Mouse (Mus musculus) B cell, adult 2 months (primary cell): ENCODE measurements around the gene Tbc1d22a.
A peak's percentile ranks its signal among the peaks of the same experiment; 100 is the strongest.
"Not testable (repeated sequence)": the region's sequence is repeated elsewhere in the genome, so short reads cannot be mapped to it uniquely, and the experiment has no call there.

ENCODE experiments used
- DNase-seq, 2 experiments: peaks; one replicate each; pipeline ENCODE4 v3.0.0; 2022

The Tbc1d22a gene

DNA sequence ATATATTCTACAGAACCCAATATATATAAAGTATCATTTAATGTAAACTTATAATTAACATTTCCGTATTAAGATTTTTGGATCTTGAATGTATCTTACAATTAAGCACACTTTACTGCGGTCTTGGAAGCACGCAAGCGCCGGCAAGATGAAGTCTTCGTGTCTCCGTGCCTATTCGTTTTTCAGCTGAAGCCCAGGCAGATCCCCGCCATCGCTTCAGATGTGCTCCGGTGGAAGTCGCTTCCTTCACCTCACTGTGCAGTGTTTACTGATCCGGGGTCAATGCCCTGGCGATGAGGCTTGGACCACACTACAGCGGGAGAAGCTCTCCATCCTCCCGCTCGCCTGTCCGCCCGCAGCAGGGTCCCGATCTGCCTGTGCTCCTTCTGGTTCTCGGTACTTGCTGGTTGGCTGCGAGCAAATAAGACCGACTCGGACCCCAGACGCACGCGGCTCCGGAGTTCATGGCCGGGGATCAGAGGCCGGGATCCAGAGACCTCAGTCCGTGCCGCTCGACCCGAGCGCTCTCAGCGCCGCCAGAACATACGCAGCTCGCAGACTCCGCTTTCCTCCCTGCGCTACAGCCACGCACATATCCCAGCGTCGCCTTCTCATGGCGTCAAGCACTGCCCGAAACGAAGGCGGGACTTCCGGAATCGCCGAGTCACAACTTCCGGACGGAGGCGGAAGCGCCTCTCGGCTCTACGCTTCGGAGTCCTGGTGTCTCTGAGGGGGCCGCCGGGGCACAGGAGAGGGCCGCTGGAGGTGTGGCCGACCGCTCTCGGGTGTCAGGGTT, at the start of gene Tbc1d22a:
Gene Tbc1d22a (plus strand): TSS at position 707 of the 796 bp plus-strand sequence.
- peak; percentile 93 to 95 for DNase-seq

DNA sequence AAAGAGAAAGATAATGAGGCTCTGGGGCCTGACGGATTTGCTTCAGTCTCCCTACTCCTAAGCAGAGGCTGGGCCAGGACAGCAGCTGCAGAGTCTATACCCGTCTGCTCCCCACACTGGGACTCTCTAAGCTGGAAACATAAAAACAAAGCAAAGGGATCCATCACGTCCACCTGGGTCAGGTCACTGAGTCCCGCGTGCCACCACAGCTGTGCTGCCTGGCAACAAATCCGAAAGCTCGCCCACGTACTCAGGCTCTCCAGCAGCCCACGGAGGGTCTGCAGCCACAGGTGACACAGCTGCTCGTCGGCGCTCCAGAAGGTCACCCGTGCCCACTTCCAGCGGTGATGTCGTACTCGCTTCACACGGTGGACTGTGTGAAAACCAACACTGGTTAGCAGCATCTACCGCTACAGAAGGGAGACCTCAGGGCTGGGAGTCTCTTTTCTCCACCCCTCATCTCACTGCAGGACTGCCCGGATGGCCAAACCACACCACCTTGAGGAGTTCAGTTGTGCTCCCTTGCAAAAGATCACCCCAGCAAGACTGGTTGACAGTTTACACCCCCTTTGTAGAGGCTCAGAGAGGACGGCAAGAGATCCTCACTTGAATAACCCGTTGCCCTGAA, 49.4 kb upstream of the Tbc1d22a start:
- no peak for DNase-seq

DNA sequence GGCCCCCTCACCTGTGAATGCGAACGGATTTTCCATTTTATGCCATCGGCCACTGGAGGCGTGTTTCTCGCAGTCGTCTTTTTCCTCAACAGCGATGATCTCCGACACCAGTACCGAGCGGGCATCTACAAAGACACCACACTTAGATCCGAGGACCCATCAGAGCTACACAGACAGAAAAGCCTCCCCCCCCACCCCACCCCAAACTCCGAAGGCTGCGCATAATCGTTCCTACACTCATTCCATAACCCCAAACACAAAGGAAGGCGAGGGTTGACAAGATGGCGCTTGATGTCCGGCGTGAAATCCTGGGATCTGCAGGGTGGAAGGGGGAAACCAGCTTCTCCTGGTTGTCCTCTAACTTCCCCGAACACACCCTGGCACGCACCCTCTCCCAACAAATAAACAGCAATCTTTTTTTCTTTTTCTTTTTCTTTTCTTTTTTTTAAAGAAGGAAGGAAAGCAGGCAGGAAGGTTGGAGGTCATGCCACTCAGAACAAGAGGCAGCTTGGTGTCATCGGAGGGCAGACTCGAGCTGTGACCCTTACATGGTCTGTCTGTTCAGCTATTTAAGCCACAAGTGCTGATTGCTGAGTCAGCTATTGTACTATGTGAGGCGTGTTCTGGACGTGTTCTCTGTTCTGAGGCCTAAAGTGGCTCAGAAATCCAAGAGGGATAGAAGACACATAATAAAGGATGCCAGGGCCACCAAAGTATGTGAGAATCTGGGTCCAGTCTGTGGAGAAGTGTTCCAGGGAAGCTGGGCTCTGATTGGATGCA, 48.3 kb upstream of the Tbc1d22a start:
- no peak for DNase-seq

DNA sequence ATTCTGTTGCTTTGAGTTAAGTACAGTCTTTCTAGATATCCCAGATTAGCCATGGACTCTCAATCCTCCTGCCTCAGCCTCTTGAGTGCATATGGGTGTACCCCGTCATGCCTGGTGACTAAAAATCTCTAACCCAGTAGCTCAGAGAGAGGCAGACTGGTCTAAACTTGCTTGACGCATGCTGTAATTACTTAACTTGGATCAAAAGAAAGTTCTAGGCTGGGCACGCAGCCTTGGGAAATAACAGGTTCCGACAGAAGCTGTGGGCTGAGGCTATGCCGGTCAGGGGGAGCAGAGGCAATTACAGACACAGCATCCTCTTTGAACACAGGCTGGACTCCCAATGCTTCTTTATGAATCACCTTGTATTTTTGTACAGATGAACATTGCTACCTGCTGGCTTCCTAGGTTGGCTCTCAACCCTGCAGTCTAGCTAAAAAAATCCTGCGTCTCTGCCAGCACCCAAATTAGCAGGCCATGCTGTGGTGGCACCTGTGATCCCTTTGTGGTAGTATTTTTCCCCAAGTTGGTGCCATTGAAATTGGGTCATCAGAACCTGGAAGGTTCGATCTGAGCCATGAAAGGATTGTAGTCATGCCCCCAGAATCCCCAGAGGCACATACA, 47.1 kb upstream of the Tbc1d22a start:
- DNase-seq = no peak

DNA sequence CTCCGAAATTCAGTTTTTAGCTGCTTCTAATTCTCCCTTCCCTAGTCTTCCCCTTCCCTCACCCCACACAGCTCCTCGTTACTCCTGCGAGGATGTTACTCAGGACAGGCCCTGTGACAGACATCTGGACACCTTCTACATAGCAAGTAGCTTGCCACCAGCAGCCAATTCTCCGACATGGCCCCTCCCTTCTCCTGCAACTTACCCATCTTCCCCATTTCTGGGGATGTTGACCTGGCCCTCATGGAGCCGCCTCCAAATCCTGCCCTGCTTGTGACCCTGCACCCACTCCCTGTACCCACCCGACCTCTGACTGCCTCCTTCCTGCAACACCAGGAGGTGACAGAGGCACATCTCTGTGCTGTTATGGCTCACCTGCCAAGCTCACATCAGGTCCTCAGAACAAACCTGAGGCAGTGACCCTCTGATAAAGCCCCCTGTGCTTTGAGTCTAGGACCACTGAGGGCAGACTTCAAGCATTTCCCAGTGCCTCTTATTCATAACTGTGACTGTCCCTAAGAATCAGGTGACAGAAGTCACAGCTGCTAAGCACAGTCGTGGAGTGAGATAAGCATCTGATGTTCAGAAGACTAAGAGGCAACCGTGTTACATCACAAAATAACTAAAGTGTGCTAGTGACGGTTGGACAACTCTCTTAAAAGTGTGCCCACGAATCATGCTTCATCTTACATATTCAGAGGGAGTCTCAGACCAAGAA, 46.3 kb upstream of the Tbc1d22a start:
- DNase-seq = peak in 1 of 2 experiments; percentile 30

DNA sequence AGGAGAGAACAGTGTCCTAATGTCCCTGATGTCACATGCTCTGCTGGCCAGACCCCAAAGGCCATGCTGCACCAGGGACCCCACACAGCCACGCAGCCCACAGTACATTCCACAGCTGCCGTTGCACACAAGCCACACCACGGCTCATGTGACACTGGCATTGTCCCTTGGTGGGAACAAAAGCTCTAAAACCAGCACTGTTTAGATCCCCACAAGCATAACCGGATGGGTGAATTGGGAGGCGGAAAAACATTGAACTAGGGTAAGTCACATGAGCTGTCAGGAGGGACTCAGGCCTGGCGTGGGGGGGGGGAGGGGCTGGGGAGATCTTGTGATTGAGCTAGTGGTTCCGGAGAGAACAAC, 45.8 kb upstream of the Tbc1d22a start:
- peak; percentile 27 to 33 for DNase-seq

DNA sequence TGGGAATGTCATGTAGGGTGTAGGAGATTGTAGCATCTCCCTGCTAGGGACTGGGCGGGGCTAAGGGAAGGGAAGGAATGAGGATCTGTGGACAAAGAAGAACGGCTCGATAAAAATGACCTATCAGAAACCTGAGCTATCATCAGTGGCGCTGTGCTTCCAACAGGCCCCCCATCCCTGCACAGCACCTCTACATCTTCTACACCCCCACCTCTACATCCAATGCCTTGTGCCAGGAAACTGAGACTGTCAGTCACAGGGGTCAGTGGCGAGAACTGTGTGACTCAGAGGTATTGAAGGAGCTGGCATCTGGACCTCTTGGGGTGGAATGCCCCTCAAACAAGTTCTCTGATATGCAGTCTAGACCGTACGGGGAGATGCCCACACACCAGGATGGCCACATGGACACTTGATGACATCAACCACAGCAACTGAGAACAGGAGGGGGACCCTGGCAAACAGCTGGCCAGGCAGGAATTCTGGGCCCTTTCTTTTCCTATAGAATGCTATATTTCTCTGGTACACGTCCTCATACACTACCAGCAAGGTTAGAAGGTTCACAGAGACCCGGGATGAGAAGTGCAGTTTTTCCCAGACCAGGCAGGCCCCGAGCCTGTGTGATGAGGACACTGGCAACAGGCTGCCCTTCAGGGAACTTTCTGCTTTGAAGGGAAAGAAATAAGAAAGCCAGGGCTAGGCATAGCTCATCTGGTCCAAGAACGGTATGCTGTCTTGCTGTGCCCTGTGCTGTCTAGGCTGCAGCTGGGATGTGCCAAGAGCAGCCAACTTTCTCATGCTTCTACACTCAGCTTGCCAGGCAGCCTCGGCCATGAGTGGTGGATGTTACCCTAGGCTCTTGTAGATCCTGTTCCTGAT, 45.1 kb upstream of the Tbc1d22a start:
- DNase-seq = no peak

DNA sequence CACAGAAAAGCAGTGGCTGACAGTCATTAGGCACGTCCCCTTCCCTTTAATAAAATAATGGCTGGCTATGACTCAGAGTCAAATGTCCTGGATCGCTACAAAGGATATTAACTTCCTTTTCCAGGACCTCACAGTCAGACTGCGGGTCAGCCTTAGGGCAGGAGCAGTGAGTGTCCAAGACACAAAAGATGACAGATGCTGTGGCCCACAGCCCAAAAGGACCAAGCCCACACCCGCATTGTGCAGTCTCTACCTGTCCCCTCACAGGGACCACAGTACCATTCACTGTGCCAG, 44.5 kb upstream of the Tbc1d22a start:
- DNase-seq = no peak

DNA sequence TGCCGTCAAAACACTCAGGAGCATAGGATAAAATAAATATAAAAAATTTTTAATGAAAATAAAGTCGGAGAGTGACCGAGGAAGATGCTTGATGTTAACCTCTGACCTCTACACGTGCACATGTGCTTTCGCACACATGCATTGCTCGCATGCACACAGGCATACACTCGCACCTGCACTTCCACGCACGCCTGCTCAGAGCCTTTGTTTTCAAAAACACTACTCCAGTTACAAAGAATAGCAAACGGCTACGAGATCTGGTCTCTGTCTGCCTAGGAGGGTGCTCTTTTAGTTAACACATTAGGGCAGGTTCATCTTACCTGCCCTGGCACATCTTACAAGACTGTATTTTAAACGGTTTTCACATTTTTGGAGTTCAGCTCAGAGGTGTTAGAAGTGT, 42.9 kb upstream of the Tbc1d22a start:
- no peak for DNase-seq

DNA sequence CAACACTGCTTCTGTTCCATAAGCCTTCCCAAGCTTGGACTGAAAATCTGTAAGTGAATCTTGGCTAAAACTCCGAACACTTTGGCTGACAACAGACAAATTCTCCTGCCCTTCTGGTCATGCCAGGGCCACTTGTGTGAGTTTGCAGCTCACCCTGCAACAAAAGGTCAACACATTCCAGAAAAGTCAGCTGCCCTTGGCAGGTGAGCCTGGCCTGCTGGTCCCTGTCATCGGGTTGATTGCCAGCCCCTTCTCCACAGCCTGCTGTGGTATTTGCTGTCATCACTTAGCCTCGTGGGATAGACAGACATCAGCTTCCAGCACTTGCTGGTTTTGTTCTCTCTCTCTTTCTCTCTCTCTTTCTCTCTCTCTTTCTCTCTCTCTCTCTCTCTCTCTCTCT, 42.1 kb upstream of the Tbc1d22a start:
- DNase-seq = peak in 1 of 2 experiments; percentile 31

DNA sequence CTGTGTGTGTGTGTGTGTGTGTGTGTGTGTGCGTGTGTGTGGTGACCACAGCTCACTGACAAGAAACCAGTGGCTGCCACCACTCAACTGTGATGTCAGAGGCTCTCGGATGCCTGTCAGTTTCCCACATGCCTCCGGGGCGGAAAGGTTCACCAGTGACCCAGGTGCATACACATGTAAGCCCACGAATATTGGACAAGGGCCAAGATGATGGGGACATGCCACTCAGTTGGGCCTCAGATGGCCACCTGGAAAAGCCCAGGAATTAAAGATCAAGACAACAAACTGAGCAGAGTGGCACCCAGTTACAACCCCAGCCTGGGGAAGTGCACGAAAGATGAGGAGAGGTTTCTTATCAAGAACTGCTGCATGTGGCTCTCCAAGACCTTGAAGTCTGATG, 41.7 kb upstream of the Tbc1d22a start:
- DNase-seq = peak; percentile 60 to 63

DNA sequence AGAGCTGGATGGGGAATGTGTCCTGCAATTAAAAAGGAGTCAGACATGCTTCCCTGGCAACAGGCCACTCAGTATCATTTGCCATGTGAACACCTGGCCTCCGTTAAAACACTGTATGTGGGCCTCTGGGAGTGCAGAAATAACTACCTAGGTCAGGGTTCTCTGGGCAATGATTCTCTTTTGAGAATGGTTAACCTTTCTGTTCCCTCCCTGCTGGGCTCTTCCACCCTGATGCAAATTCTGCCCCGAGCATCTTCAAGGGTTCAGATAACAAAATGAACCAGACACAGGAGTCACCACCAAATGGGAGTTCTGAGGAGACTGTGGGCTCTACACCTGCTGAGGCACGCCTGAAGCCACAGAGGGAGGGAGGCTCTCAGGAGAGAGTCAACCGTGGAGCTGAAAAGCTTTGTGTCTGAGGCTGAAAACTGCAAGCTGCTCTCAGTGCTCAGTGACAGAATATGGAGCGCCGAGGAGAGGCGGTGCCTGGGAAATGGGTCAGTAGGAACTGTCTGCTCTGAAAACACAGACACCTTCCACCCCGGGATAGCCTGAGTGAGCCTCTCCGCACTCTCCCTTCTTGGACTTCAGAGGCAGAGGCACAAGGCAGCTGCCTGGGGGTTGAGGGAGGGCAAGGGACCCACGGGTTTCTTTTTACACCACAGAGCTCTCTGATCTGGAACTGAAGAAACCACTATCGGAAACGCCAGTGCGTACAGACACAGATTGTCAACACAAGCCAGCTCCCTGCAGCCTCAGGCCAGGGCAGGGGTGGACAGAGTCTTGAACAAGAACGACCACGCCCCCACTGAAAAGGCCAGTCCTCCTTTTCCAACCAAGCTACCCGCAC, 40.9 kb upstream of the Tbc1d22a start:
- DNase-seq = peak; percentile 82

DNA sequence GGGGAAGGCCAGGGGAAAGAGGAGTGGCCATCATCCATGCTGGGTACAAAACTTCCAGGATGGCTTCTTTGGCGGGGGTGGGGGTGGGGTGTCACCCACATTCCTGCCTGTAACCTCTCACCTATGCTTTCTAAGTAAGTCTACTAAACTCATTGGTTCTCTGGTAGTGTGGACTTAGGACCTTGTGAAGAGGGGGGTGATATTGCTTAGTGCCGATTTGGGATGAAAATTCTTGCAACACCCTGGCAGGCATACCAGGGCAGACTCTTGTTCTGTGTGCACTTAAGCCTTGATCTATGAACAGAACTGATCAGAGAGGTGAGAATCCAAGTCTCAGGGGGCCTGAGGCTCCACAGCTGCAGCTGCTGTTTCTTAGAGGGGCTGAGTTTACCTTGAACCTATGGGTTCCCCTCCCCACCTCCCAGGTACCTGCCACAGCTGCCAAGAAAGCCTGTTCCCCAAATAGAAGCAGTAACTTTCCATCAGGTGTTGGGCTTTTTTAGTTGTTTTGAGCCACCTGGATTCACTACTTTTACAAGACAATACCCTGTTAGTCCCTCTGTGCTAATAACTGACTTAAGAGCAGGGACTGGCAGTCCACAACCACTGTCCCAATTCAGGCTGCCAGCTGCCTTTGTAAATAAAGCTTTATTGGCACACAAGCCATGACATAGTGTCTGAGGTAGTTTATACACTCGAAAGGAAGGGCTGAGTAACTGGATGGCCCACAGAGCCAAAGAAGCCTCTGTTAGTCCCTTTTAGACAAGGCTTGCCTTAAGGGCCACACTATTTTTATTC, 38.8 kb upstream of the Tbc1d22a start:
- DNase-seq = peak in 1 of 2 experiments; percentile 20

DNA sequence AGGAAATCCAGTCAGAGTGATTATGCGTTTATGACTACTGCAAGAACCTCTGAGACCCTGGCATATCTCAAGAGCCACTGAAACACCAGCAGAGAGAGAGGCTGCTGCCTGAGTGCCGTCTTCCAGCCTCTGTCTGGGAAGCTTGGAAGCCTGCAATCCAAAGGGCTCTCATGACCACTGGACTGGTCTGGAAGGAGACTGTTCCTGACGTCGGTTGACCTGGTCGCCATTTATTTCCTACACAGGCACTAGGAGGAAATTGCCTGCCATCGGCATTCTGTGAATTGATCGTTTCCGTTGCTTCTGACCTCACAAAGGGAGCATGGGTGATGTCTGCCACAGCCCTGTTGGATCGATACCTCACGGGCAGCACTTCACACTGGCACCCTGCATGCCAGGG, 38.1 kb upstream of the Tbc1d22a start:
- DNase-seq = no peak

DNA sequence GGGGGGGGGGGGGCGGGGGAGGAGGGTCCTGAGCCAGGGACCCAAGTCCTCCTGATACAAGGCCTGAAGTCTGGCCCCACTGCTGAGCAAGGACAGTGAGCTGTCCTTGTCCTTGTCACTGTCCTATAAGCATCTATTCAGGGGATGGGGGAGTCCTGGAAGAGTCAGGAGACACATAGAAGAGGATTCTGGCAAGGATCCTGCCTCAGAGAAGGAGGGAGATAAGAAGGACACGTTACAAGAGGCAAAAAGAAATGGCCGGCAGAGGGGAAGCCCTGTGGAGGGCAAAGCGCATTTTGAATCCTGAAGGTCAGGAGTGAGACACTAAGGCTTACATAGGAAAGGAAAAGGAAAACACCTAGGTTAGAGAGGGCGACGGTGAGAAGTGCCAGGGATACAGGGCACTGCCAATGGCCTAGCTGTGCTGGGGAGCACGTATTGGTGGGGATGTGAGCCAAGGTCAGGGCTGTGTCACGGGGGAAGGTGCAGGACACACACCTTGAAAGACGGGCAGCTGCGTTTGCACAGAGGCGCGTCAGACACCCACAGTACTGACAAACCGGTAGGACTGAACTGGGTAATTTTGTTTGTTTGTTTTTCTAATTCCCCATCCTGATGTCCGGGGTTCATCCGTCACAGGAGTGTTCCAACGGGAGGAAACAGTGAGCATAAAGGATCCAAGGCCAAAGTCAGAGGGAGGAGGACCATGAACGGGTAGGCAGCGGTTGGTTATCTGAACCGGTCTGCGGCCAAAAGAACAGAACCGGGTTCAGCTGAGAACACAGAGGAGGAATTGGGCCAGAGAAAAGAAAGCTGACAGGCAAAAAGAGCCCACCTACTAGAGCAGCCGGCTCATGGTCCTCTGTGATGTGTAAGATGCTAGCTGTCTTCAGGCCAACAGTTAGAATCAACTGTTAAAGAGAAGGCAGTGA, 37.2 kb upstream of the Tbc1d22a start:
- DNase-seq = no peak

DNA sequence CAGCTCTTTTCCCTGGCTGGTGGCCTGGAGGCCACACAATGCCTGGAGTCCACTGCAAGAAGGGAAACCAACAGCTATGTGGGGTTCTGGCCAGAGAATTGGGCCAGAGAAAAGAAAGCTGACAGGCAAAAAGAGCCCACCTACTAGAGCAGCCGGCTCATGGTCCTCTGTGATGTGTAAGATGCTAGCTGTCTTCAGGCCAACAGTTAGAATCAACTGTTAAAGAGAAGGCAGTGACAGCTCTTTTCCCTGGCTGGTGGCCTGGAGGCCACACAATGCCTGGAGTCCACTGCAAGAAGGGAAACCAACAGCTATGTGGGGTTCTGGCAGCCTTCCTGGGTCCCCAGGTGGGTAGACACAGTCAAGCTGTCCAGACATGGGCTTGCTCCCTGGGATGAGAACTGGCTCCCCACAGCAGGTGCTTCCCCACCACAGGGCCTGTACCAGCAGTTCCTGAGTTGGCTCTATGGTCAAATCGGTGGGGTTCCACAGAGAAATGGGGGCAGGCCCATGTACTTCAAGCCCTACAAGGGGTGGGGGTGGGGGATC, 36.5 kb upstream of the Tbc1d22a start:
- DNase-seq = not testable (repeated sequence)

DNA sequence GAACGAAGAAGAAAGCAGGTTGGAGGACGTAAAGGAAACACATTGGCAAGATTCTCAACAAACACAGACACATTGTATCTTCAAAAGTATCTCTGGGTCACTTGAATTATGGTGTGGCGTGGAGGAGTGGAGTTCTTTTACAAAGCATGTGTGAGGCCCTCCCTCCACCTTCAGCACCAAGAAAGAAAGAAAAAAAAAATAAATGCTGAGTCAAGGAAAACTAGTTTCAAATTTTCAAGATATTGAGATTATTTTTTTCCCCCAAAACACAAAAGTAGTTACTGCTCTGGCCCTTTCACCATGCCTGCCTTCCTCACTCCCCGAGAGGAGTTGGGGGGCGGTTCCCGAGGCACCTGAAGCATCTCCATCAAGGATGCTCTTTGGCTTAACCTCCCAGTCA, 35.7 kb upstream of the Tbc1d22a start:
- DNase-seq = no peak

DNA sequence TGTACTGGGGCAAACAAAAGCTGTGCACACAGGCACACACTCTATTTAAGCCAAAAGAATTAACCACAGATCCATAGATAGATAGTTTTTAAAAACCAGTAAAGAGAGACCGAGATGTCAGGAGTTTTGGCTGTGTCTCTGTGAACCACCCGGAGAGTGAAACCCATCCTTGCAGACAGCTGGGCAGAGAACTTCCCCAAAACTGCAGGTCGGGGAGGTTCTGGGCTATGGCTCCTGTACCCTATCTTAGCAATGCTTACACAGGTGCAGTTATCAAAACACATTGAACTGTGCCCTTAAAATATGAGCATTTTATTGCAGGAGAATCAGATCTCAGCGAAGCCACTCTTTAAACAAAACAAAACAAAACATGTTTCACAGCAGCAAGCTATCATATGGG, 33.8 kb upstream of the Tbc1d22a start:
- peak; percentile 76 to 80 for DNase-seq
